Mouse (Mus musculus): Measurements from ENCODE around the gene Lpp.
A peak's percentile ranks its signal among the peaks of the same experiment; 100 is the strongest.
"Not testable (repeated sequence)": the region's sequence is repeated elsewhere in the genome, so short reads cannot be mapped to it uniquely, and the experiment has no call there.

Gene Lpp

DNA sequence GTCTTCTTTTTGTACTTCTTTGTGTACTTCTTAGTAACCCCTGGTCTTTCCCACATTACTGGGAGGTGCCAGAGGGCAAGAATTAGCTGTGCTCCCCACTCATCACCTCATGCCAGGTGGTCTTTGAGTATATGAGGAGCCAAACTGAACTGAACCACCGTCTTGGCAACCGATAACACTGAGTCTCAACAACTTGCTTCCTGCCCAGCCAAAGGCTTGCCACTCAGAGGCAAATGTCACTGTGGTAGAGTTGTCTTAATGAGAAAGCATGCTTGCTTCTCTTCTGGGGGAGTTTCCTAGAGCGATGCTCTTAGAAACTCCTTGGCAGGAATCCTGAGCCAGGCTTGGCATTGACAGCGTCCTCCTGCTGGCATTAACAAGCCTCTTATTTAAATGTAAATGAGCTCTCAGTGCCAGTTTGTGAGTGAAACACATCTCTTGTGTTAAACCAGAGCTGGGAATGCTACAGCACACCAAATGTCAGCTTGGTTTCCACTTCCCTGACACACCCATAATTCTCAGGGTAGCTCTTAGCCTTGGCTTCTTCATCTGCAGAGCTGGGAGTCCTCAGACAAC is 623.0 kb downstream of the Lpp start:
- peak; percentile 85 to 92 for DNase-seq

- peak; percentile 13 to 25 for DNase-seq
Observed at GRCm38 (mm10) chr16:25017046-25017445, 623.7 kb downstream of the Lpp start.

DNA sequence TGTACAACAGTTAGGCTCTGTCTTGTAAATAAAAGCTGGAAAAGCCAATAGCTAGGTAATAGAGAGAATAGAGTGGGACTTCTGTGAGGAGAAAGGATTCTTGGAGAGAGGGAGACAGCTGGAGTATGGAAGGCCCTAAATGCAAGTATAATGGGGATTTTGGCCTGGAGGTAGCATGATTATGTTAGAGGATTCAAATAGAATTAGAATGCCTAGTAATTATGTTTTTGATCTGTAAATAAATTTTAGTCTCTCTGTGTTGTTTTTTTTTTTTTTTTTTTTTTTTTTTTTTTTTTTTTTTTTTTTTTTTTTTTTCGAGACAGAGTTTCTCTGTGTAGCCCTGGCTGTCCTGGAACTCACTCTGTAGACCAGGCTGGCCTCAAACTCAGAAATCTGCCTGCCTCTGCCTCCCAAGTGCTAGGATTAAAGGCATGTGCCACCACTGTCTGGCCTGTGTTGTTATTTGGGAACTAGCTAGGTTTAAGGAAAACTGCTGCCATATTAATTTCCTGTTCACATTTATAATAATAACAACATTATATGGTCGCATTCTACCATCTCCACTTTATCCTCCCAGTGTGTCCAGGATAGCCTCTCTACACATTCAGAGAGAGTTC is 628.5 kb downstream of the Lpp start:
- DNase-seq = not testable (repeated sequence)

DNA sequence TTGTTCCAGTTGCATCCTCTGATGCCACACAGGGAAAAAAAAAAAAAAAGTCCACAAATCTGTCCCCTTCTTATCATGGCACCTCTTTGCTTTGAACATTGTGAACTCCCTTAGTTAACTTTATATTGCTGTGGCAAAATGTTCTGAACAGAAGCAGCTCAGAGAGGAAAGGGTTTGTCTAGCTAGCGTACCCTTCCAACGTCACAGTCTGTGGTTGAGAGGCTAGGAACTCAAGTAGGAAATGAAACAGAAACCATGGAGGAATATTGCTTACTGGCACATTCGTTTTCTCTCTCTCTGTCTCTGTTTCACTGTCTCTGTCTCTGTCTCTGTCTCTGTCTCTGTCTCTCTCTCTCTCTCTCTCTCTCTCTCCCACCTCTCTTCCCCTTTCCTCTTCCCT is 631.3 kb downstream of the Lpp start:
- DNase-seq = no peak

- no peak for DNase-seq
Observed at GRCm38 (mm10) chr16:25026191-25026590, 632.9 kb downstream of the Lpp start.

DNA sequence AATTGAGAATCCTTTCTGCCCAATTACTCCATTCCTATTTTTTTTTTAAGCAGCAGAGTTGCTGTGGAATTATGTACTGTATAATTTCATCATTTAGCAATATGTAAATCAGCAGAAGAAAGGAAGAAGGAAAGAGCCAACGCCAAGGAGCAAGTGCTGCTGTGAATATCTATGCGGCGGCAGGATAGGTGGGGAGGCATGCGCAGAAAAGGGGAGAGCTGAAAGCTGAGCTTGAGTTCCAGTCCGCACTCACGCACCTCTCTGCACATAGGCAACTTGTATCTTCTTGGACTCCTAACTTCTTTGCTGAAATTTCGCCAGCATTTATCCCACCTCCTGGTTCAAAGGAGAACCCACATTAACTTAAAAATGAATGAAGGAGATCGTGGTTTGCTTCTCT is 636.2 kb downstream of the Lpp start:
- DNase-seq = no peak

DNA sequence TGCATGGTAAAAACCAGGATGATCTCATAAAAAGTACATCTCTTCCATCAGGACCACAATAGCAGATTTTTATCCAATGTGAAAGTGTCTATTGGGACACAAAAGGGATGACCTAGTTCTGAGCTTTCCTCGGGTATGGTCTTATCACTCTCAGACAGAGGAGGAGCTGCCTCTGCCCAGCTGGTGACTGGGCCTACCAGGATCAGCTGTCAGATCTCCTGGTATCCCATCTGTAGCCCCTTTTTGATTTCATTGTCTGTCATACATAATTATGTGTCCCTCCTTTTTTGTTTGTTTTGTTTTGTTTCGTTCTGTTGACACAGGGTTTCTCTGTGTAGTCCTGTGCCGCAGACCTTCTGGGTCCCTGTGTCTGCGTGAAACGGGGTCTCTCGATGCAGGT is 644.1 kb downstream of the Lpp start:
- DNase-seq = no peak

GRCm38 (mm10) chr16:25038529-25038928 is 645.2 kb downstream of the Lpp start:
- DNase-seq = no peak

DNA sequence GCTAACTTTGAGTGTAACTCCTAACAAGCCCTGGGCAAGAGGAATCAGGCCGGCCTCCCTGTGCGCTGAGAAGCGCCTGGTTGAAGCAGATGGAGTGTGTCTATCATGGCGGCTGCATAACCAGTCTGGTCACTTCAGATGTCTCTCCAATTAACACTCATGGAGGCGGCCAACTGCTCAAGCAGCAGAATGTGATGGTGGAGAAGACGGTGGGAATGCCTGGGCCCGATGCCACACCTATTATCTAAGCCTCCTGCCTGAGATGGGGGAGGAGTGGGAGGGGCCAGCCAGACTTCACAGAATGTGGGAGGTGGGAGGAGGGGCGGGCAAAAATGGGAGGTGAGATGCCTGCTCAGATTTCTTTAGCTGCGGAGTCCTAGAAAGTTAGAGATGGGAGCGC is 646.6 kb downstream of the Lpp start:
- DNase-seq = peak; percentile 93 to 95

GRCm38 (mm10) chr16:25041165-25041564 is 647.9 kb downstream of the Lpp start:
- no peak for DNase-seq

GRCm38 (mm10) chr16:25041855-25042529 is 648.7 kb downstream of the Lpp start:
- DNase-seq = no peak

All from cerebellum, postnatal 10 days (tissue).